Mouse (Mus musculus) stomach, embryonic 14.5 days (tissue): ENCODE data around the gene Slfn8. TPM values are rescaled to one million over a fixed set of nuclear protein-coding genes. Genes with fewer than 3 reads are reported as not detected.
"Not testable (repeated sequence)": the region's sequence is repeated elsewhere in the genome, so short reads cannot be mapped to it uniquely, and the experiment has no call there.

Experiments
- ATAC-seq: fragments of 200-750 bp; cut with Nextera tagmentation; 2 replicates; pipeline ENCODE4 v1.8.0; 2017; ENCODE audit warnings: low read depth, moderate TSS enrichment; ENCODE audit not compliant: insufficient number of reproducible peaks, insufficient read depth, low FRiP score
- H3K27ac ChIP-seq: fragments of 300-500 bp; sonication (generic); 2 replicates; pipeline ENCODE4 v1.5.1; 2014; ENCODE audit warnings: mild to moderate bottlenecking, low read length, moderate library complexity, mixed read lengths
- H3K27me3 ChIP-seq: fragments of 300-500 bp; sonication (generic); 2 replicates; pipeline ENCODE4 v1.6.1; 2014; ENCODE audit warnings: low read length, control low read depth, mixed read lengths; ENCODE audit not compliant: control insufficient read depth, insufficient read depth
- H3K36me3 ChIP-seq: fragments of 300-500 bp; sonication (generic); 2 replicates; pipeline ENCODE4 v1.6.1; 2014; ENCODE audit warnings: mild to moderate bottlenecking, control low read depth, low read length, moderate library complexity, mixed read lengths; ENCODE audit not compliant: control insufficient read depth, insufficient read depth
- H3K4me1 ChIP-seq: fragments of 300-500 bp; sonication (generic); 2 replicates; pipeline ENCODE4 v1.6.1; 2014; ENCODE audit warnings: low read length, control low read depth, mixed read lengths; ENCODE audit not compliant: control insufficient read depth, insufficient read depth
- H3K4me2 ChIP-seq: fragments of 300-500 bp; sonication (generic); replicated peaks from 2 replicates; pipeline ENCODE4 v1.6.1; 2014; ENCODE audit warnings: low read depth, low read length, control low read depth
- H3K4me3 ChIP-seq: fragments of 300-500 bp; sonication (generic); 2 replicates; pipeline ENCODE4 v1.5.1; 2014; ENCODE audit warnings: low read depth, low read length, control low read depth
- H3K9ac ChIP-seq: fragments of 300-500 bp; sonication (generic); replicated peaks from 2 replicates; pipeline ENCODE4 v1.6.1; 2014; ENCODE audit warnings: low read depth, mild to moderate bottlenecking, control low read depth, low read length, moderate library complexity, mixed read lengths
- H3K9me3 ChIP-seq: fragments of 300-500 bp; sonication (generic); 2 replicates; pipeline ENCODE4 v1.6.1; 2016; ENCODE audit warnings: low read depth, low read length, control low read depth; ENCODE audit not compliant: control insufficient read depth
- WGBS: fragments of 180-500 bp; shearing (Covaris S2); extraction: QIAGEN DNeasy Blood & Tissue Kit; methylation state at CpG from one replicate; pipeline ENCODE4 v1.1.7; 2014; 5-methylcytosine and 5-hydroxymethylcytosine counted together
- polyA plus RNA-seq: library from polyadenylated mRNA; unstranded; fragments of >200 nt; fragmentation: Nextera tagmentation; extraction: Ambion mirVana; gene quantifications from 2 replicates; pipeline ENCODE4 v1.2.1, GENCODE M21; 2014

Slfn8 gene
- polyA plus RNA-seq, 1 experiment from 2014 or later = 0.78 TPM

DNA sequence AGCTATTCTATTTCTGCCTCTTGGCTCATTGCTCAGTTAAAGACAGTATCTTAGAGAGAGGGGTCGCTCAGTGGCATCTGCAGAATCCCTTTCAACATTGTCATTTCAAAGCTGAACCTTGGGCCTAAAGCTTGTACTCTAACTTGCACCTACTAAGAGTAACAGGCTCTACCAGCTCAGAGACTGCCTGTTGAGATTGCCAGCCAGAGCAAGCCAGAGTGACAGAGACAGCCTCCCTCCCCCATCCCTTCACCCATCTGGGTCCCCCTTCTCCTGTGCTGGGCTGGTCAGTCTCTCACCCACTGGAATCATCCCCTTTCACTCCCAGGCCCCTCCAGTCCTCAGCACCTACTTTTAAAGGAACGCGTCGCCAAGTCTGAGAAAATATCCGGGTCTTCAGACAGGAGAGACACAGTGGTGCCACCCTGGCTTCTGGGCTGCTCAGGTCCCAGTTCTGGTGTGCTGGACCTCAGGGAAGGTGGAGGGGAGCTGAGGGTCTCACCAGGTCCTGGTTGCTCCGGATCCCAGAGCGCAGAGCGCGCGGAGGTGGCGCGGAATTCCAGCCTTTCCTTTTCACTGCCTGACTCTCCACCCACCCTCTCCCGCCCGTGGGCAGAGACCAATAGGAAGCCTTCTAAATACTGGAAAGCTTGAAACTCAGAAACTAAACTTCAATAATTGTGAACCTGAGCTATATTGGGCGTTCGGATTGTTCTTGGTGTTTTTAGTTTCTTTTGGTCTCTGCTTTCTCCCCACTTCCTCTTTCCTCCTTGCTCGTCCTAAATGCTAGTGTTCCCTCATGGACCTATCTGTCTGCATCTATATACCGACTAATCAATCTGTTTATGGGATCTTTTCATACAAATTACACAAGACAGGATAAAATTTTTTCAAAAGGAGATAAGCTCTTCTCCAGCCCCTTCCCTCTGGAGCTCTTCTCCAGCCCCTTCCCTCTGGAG is 770 bp downstream of the Slfn8 start:
- H3K4me1 ChIP-seq, ATAC-seq, H3K4me2 ChIP-seq, H3K27me3 ChIP-seq, H3K4me3 ChIP-seq, H3K36me3 ChIP-seq, H3K9ac ChIP-seq, H3K9me3 ChIP-seq, H3K27ac ChIP-seq: not testable (repeated sequence)
- WGBS = 75% methylated on average over 18 of the region's 18 CpGs

DNA sequence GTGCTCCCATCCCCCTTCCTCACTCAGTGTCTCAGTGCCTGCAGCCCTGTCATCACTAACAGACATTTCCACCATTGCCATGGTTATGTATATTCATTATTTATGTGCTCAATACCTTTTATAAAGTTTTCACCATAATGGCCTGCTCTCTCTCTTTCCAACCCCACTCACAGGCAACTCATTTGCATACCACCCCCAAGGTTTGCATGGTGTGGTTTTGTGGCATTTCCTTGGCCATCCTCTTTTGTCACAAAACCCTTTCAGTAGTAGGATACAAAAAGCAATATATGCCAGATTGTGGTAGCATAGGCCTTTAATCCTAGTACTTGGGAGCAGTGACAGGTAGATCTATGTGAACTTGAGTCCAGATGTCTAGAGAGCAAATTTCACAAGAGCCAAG is 4.5 kb downstream of the Slfn8 start:
- Histone ChIP-seq H3K27me3 (no peaks in the 10 kb centered on the region), H3K4me3 (no peak overlapping the region), H3K9me3 (no peaks in the 10 kb centered on the region), H3K9ac (no peak overlapping the region), H3K27ac (no peak overlapping the region), H3K36me3 (no peaks in the 10 kb centered on the region), H3K4me2 (no peak overlapping the region), H3K4me1 (no peaks in the 10 kb centered on the region)
- ATAC-seq = no peak

DNA sequence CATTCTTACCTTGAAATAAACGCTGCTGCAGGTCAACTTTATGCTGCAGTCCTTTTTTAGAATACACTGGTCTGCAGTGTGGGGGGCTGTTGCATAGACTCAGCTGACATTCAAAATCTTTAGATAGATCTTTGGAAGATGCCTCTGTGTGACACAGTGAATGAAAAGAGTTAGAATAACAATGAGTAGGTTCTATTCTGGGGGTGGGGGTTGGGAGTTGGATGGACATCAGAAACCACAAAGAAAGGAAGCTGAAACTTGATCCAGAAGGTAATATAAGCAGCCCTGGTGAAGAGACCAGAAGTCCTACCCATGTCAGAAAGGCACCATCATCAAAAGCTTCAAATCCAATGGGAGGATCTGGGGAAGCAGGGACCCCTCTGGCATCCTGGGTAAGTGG is 7.3 kb downstream of the Slfn8 start:
- no peak for ATAC-seq
- H3K4me1 ChIP-seq = no peaks in the 10 kb centered on the region
- no peak overlapping the region for H3K9ac ChIP-seq
- H3K9me3 ChIP-seq = no peaks in the 10 kb centered on the region
- no peak overlapping the region for H3K4me2 ChIP-seq
- 68% methylated on average over 1 of the region's 1 CpGs for WGBS
- no peaks in the 10 kb centered on the region for H3K36me3 ChIP-seq
- no peak overlapping the region for H3K4me3 ChIP-seq
- no peak overlapping the region for H3K27ac ChIP-seq
- no peaks in the 10 kb centered on the region for H3K27me3 ChIP-seq

DNA sequence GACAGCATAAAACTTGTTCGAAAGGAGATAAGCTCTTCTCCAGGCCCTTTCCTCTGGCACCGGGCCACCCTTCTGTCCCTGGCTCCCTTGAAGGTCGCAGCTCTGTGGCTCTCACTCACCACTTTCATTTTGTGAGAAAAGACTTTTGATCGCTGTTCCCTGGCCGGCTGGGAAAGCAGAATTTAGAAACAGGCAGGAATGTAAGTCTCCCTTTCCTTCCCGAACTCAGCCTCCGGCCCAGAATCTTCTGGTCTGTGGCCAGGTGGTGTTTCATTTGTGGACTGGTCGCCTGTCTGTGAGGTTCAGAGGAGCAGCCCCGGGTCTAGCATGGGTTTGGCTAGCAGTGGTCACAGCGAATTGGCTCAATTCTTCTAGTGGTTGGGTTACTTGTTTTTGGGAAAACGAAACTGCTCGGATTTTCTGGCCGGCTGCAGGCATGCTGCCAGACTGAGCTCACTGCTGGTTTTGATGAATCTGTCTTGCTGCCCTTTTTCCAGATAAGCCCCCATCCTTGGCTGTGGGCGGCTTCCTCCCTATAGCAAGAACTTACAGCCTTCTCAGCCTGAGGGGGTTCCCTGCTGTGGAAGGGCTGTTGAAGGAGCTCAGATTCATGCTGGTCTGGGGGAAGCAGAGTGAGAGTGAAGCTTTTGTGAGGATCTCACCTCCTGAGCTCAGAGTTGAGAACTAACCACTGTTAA is 29.0 kb downstream of the Slfn8 start, which contains the start of gene Slfn9:
Slfn9 (minus strand) TSS at position 362 of the 698 bp plus-strand sequence.
- H3K27ac ChIP-seq = peak within 1 kb of the TSS; percentile 44; the same call in 1 of the 2 replicates
- H3K4me1 ChIP-seq = peaks cover 8% of the 10 kb centered on the region; the same call in 1 of the 2 replicates
- no peaks in the 10 kb centered on the region for H3K36me3 ChIP-seq
- peak; percentile 57; the same call in 1 of the 2 replicates for ATAC-seq
- H3K27me3 ChIP-seq = no peaks in the 10 kb centered on the region
- H3K4me3 ChIP-seq = peak within 1 kb of the TSS; percentile 41
- H3K4me2 ChIP-seq = peak within 1 kb of the TSS; percentile 67
- H3K9me3 ChIP-seq = no peaks in the 10 kb centered on the region
- peak within 1 kb of the TSS; percentile 25; the same call in 1 of the 2 replicates for H3K9ac ChIP-seq
- WGBS = 5% methylated on average over 14 of the region's 14 CpGs

DNA sequence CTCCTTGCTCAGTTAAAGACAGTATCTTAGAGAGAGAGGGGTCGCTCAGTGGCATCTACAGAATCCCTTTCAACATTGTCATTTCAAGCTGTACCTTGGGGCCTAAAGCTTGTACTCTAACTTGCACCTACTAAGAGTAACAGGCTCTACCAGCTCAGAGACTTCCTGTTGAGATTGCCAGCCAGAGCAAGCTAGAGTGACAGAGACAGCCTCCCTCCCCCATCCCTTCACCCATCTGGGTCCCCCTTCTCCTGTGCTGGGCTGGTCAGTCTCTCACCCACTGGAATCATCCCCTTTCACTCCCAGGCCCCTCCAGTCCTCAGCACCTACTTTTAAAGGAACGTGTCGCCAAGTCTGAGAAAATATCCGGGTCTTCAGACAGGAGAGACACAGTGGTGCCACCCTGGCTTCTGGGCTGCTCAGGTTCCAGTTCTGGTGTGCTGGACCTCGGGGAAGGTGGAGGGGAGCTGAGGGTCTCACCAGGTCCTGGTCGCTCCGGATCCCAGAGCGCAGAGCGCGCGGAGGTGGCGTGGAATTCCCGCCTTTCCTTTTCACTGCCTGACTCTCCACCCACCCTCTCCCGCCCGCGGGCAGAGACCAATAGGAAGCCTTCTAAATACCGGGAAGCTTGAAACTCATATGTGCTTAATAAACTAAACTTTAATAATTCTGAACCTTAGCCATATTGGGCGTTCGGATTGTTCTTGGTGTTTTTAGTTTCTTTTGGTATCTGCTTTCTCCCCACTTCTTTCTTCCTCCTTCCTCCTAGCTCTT is 29.8 kb downstream of the Slfn8 start:
- WGBS = 14% methylated on average over 19 of the region's 19 CpGs
- peak; percentile 75; the same call in 1 of the 2 replicates for ATAC-seq
- Histone ChIP-seq H3K9ac (peak overlapping the region; percentile 25; the same call in 1 of the 2 replicates), H3K4me2 (peak overlapping the region; percentile 67), H3K27ac (peak overlapping the region; percentile 44; the same call in 1 of the 2 replicates), H3K4me3 (peak overlapping the region; percentile 41)
- H3K36me3 ChIP-seq, H3K4me1 ChIP-seq, H3K9me3 ChIP-seq, H3K27me3 ChIP-seq: not testable (repeated sequence)

DNA sequence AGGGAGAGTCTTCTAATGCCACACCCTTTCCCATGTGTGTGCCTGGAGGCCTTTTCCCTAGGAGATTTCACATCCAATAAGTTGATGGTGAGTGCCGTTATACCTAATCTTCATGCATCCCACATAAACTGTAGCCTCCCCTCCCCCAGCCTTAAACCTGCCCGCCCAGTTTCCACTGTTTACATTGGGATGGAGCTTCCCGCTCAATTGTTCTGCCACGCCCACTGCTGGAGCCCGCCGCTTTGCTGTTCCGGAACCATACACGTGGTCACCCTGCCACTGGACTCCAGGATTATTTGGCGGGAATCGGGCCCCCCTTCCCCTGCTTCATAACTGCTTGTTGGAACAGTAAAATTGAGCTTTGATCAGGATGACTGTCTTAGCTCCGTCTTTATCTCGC is 31.3 kb downstream of the Slfn8 start:
- Histone ChIP-seq H3K9me3 (no peaks in the 10 kb centered on the region), H3K27ac (no peak overlapping the region), H3K36me3 (peaks cover 3% of the 10 kb centered on the region; the same call in 1 of the 2 replicates), H3K4me2 (peak overlapping the region; percentile 67), H3K9ac (no peak overlapping the region), H3K4me1 (peaks cover 8% of the 10 kb centered on the region; the same call in 1 of the 2 replicates), H3K27me3 (no peaks in the 10 kb centered on the region), H3K4me3 (peak overlapping the region; percentile 41; the same call in 1 of the 2 replicates)
- ATAC-seq = peak; percentile 67
- 27% methylated on average over 12 of the region's 12 CpGs for WGBS

DNA sequence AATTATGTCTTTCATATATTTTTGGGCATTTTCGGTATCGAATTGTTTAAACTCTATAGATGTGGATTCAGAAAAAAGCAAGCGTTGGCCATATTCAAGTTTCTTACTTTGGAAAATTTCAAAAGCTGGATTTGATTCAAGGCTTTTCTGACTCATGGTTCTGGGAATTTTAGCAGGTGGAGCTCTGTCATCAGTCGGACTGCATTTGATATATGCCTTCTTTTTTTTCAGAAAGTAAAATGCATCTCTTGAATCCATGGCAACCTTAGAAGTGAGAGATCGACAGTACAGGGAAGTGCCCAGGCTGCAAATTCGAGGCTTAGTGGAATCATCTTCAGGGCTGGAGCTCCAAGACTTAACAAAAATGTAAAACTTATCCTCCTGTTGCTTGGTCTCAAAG is 33.0 kb downstream of the Slfn8 start:
- no peak overlapping the region for H3K4me2 ChIP-seq
- 84% methylated on average over 6 of the region's 6 CpGs for WGBS
- H3K4me1 ChIP-seq = peaks cover 8% of the 10 kb centered on the region; the same call in 1 of the 2 replicates
- H3K36me3 ChIP-seq = peaks cover 3% of the 10 kb centered on the region; the same call in 1 of the 2 replicates
- no peak for ATAC-seq
- H3K4me3 ChIP-seq = no peak overlapping the region
- H3K27me3 ChIP-seq = no peaks in the 10 kb centered on the region
- no peak overlapping the region for H3K9ac ChIP-seq
- H3K9me3 ChIP-seq = no peaks in the 10 kb centered on the region
- H3K27ac ChIP-seq = no peak overlapping the region

DNA sequence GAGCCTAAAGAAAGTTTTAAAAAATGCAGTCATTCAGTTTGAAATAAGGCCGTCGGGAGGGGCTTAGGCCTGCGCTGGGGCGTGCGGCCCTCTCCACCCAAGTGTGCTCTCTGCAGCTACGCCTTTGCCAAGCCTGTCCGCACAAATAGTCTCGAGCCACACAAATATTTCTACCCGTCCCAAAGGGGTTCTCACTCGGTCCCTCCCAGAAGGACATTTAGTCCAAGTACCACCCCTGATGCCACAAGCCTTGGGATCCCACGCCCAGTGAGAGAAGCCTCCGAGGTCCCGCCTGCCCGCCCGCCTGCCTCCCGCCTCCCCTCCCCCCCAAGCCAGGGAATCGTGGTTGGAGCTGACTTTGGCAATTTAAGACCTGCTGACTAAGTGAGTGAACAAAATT is 37.4 kb downstream of the Slfn8 start:
- Histone ChIP-seq H3K9ac (no peak overlapping the region), H3K4me2 (no peak overlapping the region), H3K27ac (no peak overlapping the region), H3K27me3 (no peaks in the 10 kb centered on the region), H3K9me3 (no peaks in the 10 kb centered on the region), H3K36me3 (peaks cover 14% of the 10 kb centered on the region), H3K4me1 (no peaks in the 10 kb centered on the region), H3K4me3 (no peak overlapping the region)
- no peak for ATAC-seq
- 86% methylated on average over 17 of the region's 17 CpGs for WGBS
